Mouse (Mus musculus) olfactory bulb, adult 2 months (tissue): ENCODE data around the gene Phkg2.

Experiments used
- CTCF ChIP-seq: fragments of 200-500 bp; IDR thresholded peaks from 2 replicates; pipeline ENCODE4 v1.5.1; 2012; ENCODE audit warnings: low read depth, mild to moderate bottlenecking, low read length, moderate library complexity; ENCODE audit not compliant: insufficient read depth
- POLR2A ChIP-seq: fragments of 200-500 bp; IDR thresholded peaks from 2 replicates; pipeline ENCODE4 v1.6.1; 2012; ENCODE audit warnings: mild to moderate bottlenecking, low read depth, low read length, moderate library complexity; ENCODE audit not compliant: insufficient read depth

DNA sequence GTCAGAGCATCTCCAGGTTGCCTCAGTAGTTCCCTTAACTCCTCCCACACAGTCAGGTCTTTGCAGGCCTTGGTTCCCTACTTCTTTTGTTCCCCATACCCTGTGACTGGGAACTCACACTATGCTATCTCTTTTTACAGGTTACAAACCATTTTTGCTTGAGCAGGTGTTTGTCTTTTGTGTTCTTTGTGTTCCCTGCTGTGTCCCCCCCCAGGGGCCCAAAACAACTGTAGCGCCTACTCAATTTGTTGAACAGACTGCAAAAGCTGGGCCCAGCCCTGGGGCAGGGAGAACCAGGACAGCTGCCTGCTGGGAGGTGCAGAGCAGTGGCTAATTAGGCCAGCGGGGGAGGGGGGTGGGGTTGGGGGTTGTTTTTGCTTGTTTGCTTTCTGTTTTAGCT lies 44.8 kb downstream of the Phkg2 start:
- no peak for TF ChIP-seq CTCF
- no peak for TF ChIP-seq POLR2A
